Mouse (Mus musculus) gastrocnemius, postnatal 4 days (tissue): ENCODE data around the gene Tsen54. TPM values are rescaled to one million over a fixed set of nuclear protein-coding genes. Genes with fewer than 3 reads are reported as not detected.

ENCODE experiments used
- DNase-seq, 2 experiments: peaks; one replicate each; pipeline ENCODE4 v3.0.0; 2021 to 2022; ENCODE audit warnings: low spot score in 2 of 2, mixed read lengths in 2 of 2
- long read RNA-seq, 2 experiments: library from polyadenylated mRNA; stranded (forward); transcript quantifications; one replicate each; pipeline ENCODE4 v2.0.0; 2021
- total RNA-seq, 2 experiments: library from RNA; stranded (reverse); gene quantifications; 2 replicates each; pipeline ENCODE4 v1.2.3; 2021

Gene Tsen54
- total RNA-seq: 10 to 100 TPM; 15.6 to 16.9 TPM
- long read RNA-seq, experiment 1, partial matches to known transcripts: 5 of 15 reads
- long read RNA-seq, experiment 1, other reads (novel, unspliced or antisense): 8 of 15 reads
- long read RNA-seq, experiment 2, transcript Tsen54-201 (11 exons, 1,979 nt): major isoform, 7 of 25 reads
- long read RNA-seq, experiment 2, partial matches to known transcripts: 3 of 25 reads
- long read RNA-seq, experiment 2, other reads (novel, unspliced or antisense): 15 of 25 reads

GRCm38 (mm10) chr11:115814605-115815450, at the start of gene Tsen54:
TSS of gene Tsen54 (plus strand) at chr11:115814724.
- DNase-seq: peak; percentile 86 to 89

- peak; percentile 89 to 93 for DNase-seq
These were observed 49.4 kb upstream of the Tsen54 start, which contains the start of gene Tmem94 for GRCm38 (mm10) chr11:115765103-115765606. TSS of gene Tmem94 (plus strand) at chr11:115765433.

GRCm38 (mm10) chr11:115765607-115766141, 48.9 kb upstream of the Tsen54 start:
- no peak for DNase-seq

GRCm38 (mm10) chr11:115766356-115766943, 48.1 kb upstream of the Tsen54 start:
- DNase-seq: no peak

GRCm38 (mm10) chr11:115766981-115767380, 47.5 kb upstream of the Tsen54 start:
- no peak for DNase-seq

GRCm38 (mm10) chr11:115768896-115769295, 45.6 kb upstream of the Tsen54 start:
- no peak for DNase-seq

- no peak for DNase-seq
These were observed 39.9 kb upstream of the Tsen54 start for GRCm38 (mm10) chr11:115774653-115775052.

- no peak for DNase-seq
These were observed 38.5 kb upstream of the Tsen54 start for GRCm38 (mm10) chr11:115775821-115776665.

- DNase-seq: no peak
These were observed 37.6 kb upstream of the Tsen54 start for GRCm38 (mm10) chr11:115776954-115777353.

GRCm38 (mm10) chr11:115777487-115778335, 36.8 kb upstream of the Tsen54 start:
- peak in 1 of 2 experiments; percentile 6 for DNase-seq

- DNase-seq: peak; percentile 56 to 73
These were observed 35.4 kb upstream of the Tsen54 start for GRCm38 (mm10) chr11:115779038-115779571.

- DNase-seq: peak in 1 of 2 experiments; percentile 22
These were observed 34.1 kb upstream of the Tsen54 start for GRCm38 (mm10) chr11:115780141-115781070.

GRCm38 (mm10) chr11:115786473-115786872, 28.1 kb upstream of the Tsen54 start:
- no peak for DNase-seq

- no peak for DNase-seq
These were observed 24.7 kb upstream of the Tsen54 start for GRCm38 (mm10) chr11:115789787-115790186.

- DNase-seq: no peak
These were observed 22.6 kb upstream of the Tsen54 start for GRCm38 (mm10) chr11:115791919-115792318.

GRCm38 (mm10) chr11:115792353-115792752, 22.2 kb upstream of the Tsen54 start:
- no peak for DNase-seq

- no peak for DNase-seq
These were observed 17.6 kb upstream of the Tsen54 start for GRCm38 (mm10) chr11:115796898-115797297.

- no peak for DNase-seq
These were observed 16.9 kb upstream of the Tsen54 start for GRCm38 (mm10) chr11:115797665-115798064.
